Mouse (Mus musculus): ENCODE measurements at regions not wholly inside any gene's neighbourhood (a gene's known extent, or its start where the extent isn't known, plus 50 kb on each side); places are given as distances from the start of the nearest gene placed in this dataset.

- Histone ChIP-seq H3K9ac (replicated peaks; ENCODE audit: low read depth, low read length) (no peak overlapping the region), H3K4me2 (ENCODE audit: low read depth, low read length) (no peak overlapping the region), H3K9me3 (replicated peaks; ENCODE audit: control insufficient read depth, low read length) (no peaks in the 10 kb centered on the region), H3K36me3 (replicated peaks; ENCODE audit: control insufficient read depth, insufficient read depth, low read length) (no peaks in the 10 kb centered on the region), H3K4me3 (ENCODE audit: low read depth, low read length) (no peak overlapping the region), H3K4me1 (ENCODE audit: control insufficient read depth, insufficient read depth) (no peaks in the 10 kb centered on the region), H3K27ac (ENCODE audit: low read depth) (no peak overlapping the region), H3K27me3 (ENCODE audit: control insufficient read depth, insufficient read depth, low read length) (no peaks in the 10 kb centered on the region)
- WGBS = 66% methylated on average over 4 of the region's 4 CpGs
- TF ChIP-seq CTCF (IDR thresholded peaks at IDR 0.05; ENCODE audit: low read depth) (no peak), EP300 (IDR thresholded peaks at IDR 0.05; ENCODE audit: low read depth) (no peak)
- DNase-seq (ENCODE audit: low spot score) (no peak), ATAC-seq (ENCODE audit: insufficient read depth, low read depth) (no peak)
These were observed 1255.8 kb downstream of the Zpld1 start for GRCm38 (mm10) chr16:54041973-54042372.

- Histone ChIP-seq H3K4me2 (ENCODE audit: low read depth, low read length) (no peak overlapping the region), H3K9me3 (replicated peaks; ENCODE audit: control insufficient read depth, low read length) (no peaks in the 10 kb centered on the region), H3K4me1 (ENCODE audit: control insufficient read depth, insufficient read depth) (no peaks in the 10 kb centered on the region), H3K27ac (ENCODE audit: low read depth) (no peak overlapping the region), H3K27me3 (ENCODE audit: control insufficient read depth, insufficient read depth, low read length) (no peaks in the 10 kb centered on the region), H3K36me3 (replicated peaks; ENCODE audit: control insufficient read depth, insufficient read depth, low read length) (no peaks in the 10 kb centered on the region), H3K9ac (replicated peaks; ENCODE audit: low read depth, low read length) (no peak overlapping the region), H3K4me3 (ENCODE audit: low read depth, low read length) (no peak overlapping the region)
- ATAC-seq (ENCODE audit: insufficient read depth, low read depth) (no peak), DNase-seq (ENCODE audit: low spot score) (no peak)
- TF ChIP-seq EP300 (IDR thresholded peaks at IDR 0.05; ENCODE audit: low read depth) = no peak
- TF ChIP-seq CTCF (IDR thresholded peaks at IDR 0.05; ENCODE audit: low read depth) = no peak
- 55% methylated on average over 3 of the region's 3 CpGs for WGBS
These were observed 1281.5 kb downstream of the Zpld1 start for GRCm38 (mm10) chr16:54016319-54016718.

GRCm38 (mm10) chr16:53973711-53974110 lies 1324.1 kb downstream of the Zpld1 start:
- no peak overlapping the region for H3K9ac ChIP-seq (replicated peaks; ENCODE audit: low read depth, low read length)
- DNase-seq (ENCODE audit: low spot score) (no peak), ATAC-seq (ENCODE audit: insufficient read depth, low read depth) (no peak)
- H3K27ac ChIP-seq (ENCODE audit: low read depth) = no peak overlapping the region
- H3K9me3 ChIP-seq (replicated peaks; ENCODE audit: control insufficient read depth, low read length) = no peaks in the 10 kb centered on the region
- H3K4me3 ChIP-seq (ENCODE audit: low read depth, low read length) = no peak overlapping the region
- no peak for TF ChIP-seq EP300 (IDR thresholded peaks at IDR 0.05; ENCODE audit: low read depth)
- no peaks in the 10 kb centered on the region for H3K4me1 ChIP-seq (ENCODE audit: control insufficient read depth, insufficient read depth)
- 45% methylated on average over 2 of the region's 2 CpGs for WGBS
- H3K27me3 ChIP-seq (ENCODE audit: control insufficient read depth, insufficient read depth, low read length) = no peaks in the 10 kb centered on the region
- H3K4me2 ChIP-seq (ENCODE audit: low read depth, low read length) = no peak overlapping the region
- H3K36me3 ChIP-seq (replicated peaks; ENCODE audit: control insufficient read depth, insufficient read depth, low read length) = no peaks in the 10 kb centered on the region

GRCm38 (mm10) chr16:53956646-53957045 lies 1341.1 kb downstream of the Zpld1 start:
- Histone ChIP-seq H3K27ac (ENCODE audit: low read depth) (no peak overlapping the region), H3K4me2 (ENCODE audit: low read depth, low read length) (no peak overlapping the region), H3K9ac (replicated peaks; ENCODE audit: low read depth, low read length) (no peak overlapping the region), H3K36me3 (replicated peaks; ENCODE audit: control insufficient read depth, insufficient read depth, low read length) (no peaks in the 10 kb centered on the region), H3K27me3 (ENCODE audit: control insufficient read depth, insufficient read depth, low read length) (no peaks in the 10 kb centered on the region), H3K9me3 (replicated peaks; ENCODE audit: control insufficient read depth, low read length) (no peaks in the 10 kb centered on the region), H3K4me1 (ENCODE audit: control insufficient read depth, insufficient read depth) (no peaks in the 10 kb centered on the region), H3K4me3 (ENCODE audit: low read depth, low read length) (no peak overlapping the region)
- no peak for ATAC-seq (ENCODE audit: insufficient read depth, low read depth)
- 56% methylated on average over 3 of the region's 3 CpGs for WGBS
- no peak for TF ChIP-seq EP300 (IDR thresholded peaks at IDR 0.05; ENCODE audit: low read depth)
- no peak for TF ChIP-seq CTCF (IDR thresholded peaks at IDR 0.05; ENCODE audit: low read depth)
- DNase-seq (ENCODE audit: low spot score) = no peak

GRCm38 (mm10) chr16:53945303-53945702 lies 1352.5 kb downstream of the Zpld1 start:
- H3K9ac ChIP-seq (replicated peaks; ENCODE audit: low read depth, low read length) = no peak overlapping the region
- H3K27ac ChIP-seq (ENCODE audit: low read depth) = no peak overlapping the region

GRCm38 (mm10) chr16:53915794-53916193 lies 1382.0 kb downstream of the Zpld1 start:
- Histone ChIP-seq H3K9me3 (replicated peaks; ENCODE audit: control insufficient read depth, low read length) (no peaks in the 10 kb centered on the region), H3K9ac (replicated peaks; ENCODE audit: low read depth, low read length) (no peak overlapping the region), H3K4me1 (ENCODE audit: control insufficient read depth, insufficient read depth) (no peaks in the 10 kb centered on the region), H3K27ac (ENCODE audit: low read depth) (no peak overlapping the region), H3K27me3 (ENCODE audit: control insufficient read depth, insufficient read depth, low read length) (no peaks in the 10 kb centered on the region), H3K4me3 (ENCODE audit: low read depth, low read length) (no peak overlapping the region), H3K36me3 (replicated peaks; ENCODE audit: control insufficient read depth, insufficient read depth, low read length) (no peaks in the 10 kb centered on the region), H3K4me2 (ENCODE audit: low read depth, low read length) (no peak overlapping the region)
- no peak for DNase-seq (ENCODE audit: low spot score)
- ATAC-seq (ENCODE audit: insufficient read depth, low read depth) = no peak
- TF ChIP-seq CTCF (IDR thresholded peaks at IDR 0.05; ENCODE audit: low read depth) (no peak), EP300 (IDR thresholded peaks at IDR 0.05; ENCODE audit: low read depth) (no peak)
- WGBS = 91% methylated on average over 15 of the region's 15 CpGs

More at GRCm38 (mm10) chr16:53945303-53945702, 1352.5 kb downstream of the Zpld1 start:
- no peaks in the 10 kb centered on the region for H3K27me3 ChIP-seq (ENCODE audit: control insufficient read depth, insufficient read depth, low read length)
- H3K4me1 ChIP-seq (ENCODE audit: control insufficient read depth, insufficient read depth) = no peaks in the 10 kb centered on the region
- no peaks in the 10 kb centered on the region for H3K36me3 ChIP-seq (replicated peaks; ENCODE audit: control insufficient read depth, insufficient read depth, low read length)
- DNase-seq (ENCODE audit: low spot score) (no peak), ATAC-seq (ENCODE audit: insufficient read depth, low read depth) (no peak)
- no peak overlapping the region for H3K4me2 ChIP-seq (ENCODE audit: low read depth, low read length)
- no peaks in the 10 kb centered on the region for H3K9me3 ChIP-seq (replicated peaks; ENCODE audit: control insufficient read depth, low read length)
- WGBS = 78% methylated on average over 3 of the region's 3 CpGs
- H3K4me3 ChIP-seq (ENCODE audit: low read depth, low read length) = no peak overlapping the region
- no peak for TF ChIP-seq CTCF (IDR thresholded peaks at IDR 0.05; ENCODE audit: low read depth)
- no peak for TF ChIP-seq EP300 (IDR thresholded peaks at IDR 0.05; ENCODE audit: low read depth)

Data from heart, postnatal 0 days (tissue).